Mouse (Mus musculus): ENCODE data around the gene Schip1. TPM values are rescaled to one million over a fixed set of nuclear protein-coding genes. Genes with fewer than 3 reads are reported as not detected.
A peak's percentile ranks its signal among the peaks of the same experiment; 100 is the strongest.

Gene Schip1
- polyA plus RNA-seq, 1 experiment from 2014 or later, result 27.6 TPM

DNA sequence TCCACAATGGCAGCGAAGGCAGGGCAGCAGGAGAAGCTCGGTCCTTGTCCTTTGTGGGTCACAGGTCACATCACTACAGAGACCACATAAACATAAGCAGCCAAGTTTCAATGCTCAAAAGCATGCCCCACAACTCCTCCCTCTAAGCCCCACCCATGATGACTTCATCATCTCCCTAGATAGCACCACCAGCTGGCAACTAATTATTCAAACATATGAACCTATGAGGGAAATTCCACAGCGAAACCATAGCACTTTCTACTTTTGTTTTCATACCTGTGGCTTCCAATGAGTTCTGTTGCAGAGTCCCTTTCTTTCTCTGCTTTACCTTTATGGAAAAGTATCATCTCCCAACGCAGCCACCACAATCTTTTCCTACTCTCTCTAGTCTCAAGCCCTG lies 270.9 kb downstream of the Schip1 start:
- Histone ChIP-seq H3K27ac (replicated peaks) (no peak overlapping the region), H3K4me1 (replicated peaks; ENCODE audit: control insufficient read depth, insufficient read depth) (no peaks in the 10 kb centered on the region), H3K9ac (ENCODE audit: low read length) (no peak overlapping the region), H3K27me3 (ENCODE audit: control insufficient read depth, insufficient read depth, low read length) (no peaks in the 10 kb centered on the region), H3K4me3 (ENCODE audit: low read depth, low read length) (no peak overlapping the region), H3K9me3 (ENCODE audit: control insufficient read depth, low read length) (no peaks in the 10 kb centered on the region), H3K36me3 (ENCODE audit: control insufficient read depth, insufficient read depth, low read length) (no peaks in the 10 kb centered on the region), H3K4me2 (replicated peaks; ENCODE audit: low read depth) (no peak overlapping the region)
- 90% methylated on average over 4 of the region's 4 CpGs for WGBS
- ATAC-seq (ENCODE audit: low FRiP score, low TSS enrichment) (no peak), DNase-seq (ENCODE audit: low spot score) (no peak)
- TF ChIP-seq CTCF (IDR thresholded peaks at IDR 0.05; ENCODE audit: low read depth) (no peak), EP300 (optimal IDR thresholded peaks at IDR 0.05) (no peak)

DNA sequence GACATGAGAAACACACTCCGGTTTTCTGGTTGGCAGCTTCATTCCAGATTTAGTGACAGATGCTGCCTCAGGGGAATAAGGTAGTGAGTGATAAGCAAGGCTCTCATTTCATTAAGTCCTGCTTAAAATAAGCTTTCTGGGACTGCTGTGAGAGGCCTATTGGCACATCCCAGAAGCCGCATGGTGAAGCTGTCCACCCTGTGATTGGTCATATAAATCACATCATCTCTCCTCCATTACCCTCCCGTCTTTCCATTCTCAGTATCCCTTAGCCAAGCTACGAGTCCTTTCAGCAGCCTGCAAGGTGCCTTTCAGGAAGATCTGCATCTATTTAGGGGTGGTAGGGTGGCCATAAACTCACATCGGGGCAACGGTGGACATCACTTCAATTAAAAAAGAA lies 286.0 kb downstream of the Schip1 start:
- Histone ChIP-seq H3K4me3 (ENCODE audit: low read depth, low read length) (no peak overlapping the region), H3K9ac (ENCODE audit: low read length) (no peak overlapping the region), H3K9me3 (ENCODE audit: control insufficient read depth, low read length) (no peaks in the 10 kb centered on the region), H3K4me1 (replicated peaks; ENCODE audit: control insufficient read depth, insufficient read depth) (no peaks in the 10 kb centered on the region), H3K36me3 (ENCODE audit: control insufficient read depth, insufficient read depth, low read length) (no peaks in the 10 kb centered on the region), H3K4me2 (replicated peaks; ENCODE audit: low read depth) (no peak overlapping the region), H3K27me3 (ENCODE audit: control insufficient read depth, insufficient read depth, low read length) (no peaks in the 10 kb centered on the region), H3K27ac (replicated peaks) (no peak overlapping the region)
- TF ChIP-seq EP300 (optimal IDR thresholded peaks at IDR 0.05) (no peak), CTCF (IDR thresholded peaks at IDR 0.05; ENCODE audit: low read depth) (no peak)
- ATAC-seq (ENCODE audit: low FRiP score, low TSS enrichment), result no peak
- DNase-seq (ENCODE audit: low spot score), result no peak
- 84% methylated on average over 6 of the region's 6 CpGs for WGBS

DNA sequence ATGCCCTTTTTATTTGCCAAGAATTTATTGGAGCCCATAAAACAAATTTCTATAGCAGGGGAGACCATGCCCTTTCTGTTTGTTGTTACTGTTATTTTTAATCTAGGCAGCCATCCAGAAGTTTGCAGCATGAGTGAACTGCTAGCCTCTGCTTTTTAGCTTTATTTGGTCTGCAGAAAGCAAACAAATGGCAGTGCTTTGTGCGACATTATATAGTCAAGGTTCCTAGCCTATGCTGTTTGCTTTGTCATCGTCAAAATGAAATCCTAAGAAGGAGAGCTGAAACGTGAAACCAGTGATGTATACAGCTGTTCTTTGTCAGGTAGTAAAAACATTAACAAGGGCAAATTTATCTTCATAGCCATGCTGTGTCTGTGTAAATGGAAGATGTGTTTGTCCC lies 286.9 kb downstream of the Schip1 start:
- no peak for DNase-seq (ENCODE audit: low spot score)
- Histone ChIP-seq H3K4me2 (replicated peaks; ENCODE audit: low read depth) (no peak overlapping the region), H3K4me3 (ENCODE audit: low read depth, low read length) (no peak overlapping the region), H3K9me3 (ENCODE audit: control insufficient read depth, low read length) (no peaks in the 10 kb centered on the region), H3K4me1 (replicated peaks; ENCODE audit: control insufficient read depth, insufficient read depth) (no peaks in the 10 kb centered on the region), H3K36me3 (ENCODE audit: control insufficient read depth, insufficient read depth, low read length) (no peaks in the 10 kb centered on the region), H3K9ac (ENCODE audit: low read length) (no peak overlapping the region), H3K27ac (replicated peaks) (no peak overlapping the region), H3K27me3 (ENCODE audit: control insufficient read depth, insufficient read depth, low read length) (no peaks in the 10 kb centered on the region)
- TF ChIP-seq EP300 (optimal IDR thresholded peaks at IDR 0.05) (no peak), CTCF (IDR thresholded peaks at IDR 0.05; ENCODE audit: low read depth) (no peak)
- WGBS, result 8% methylated on average over 3 of the region's 3 CpGs
- ATAC-seq (ENCODE audit: low FRiP score, low TSS enrichment), result no peak

DNA sequence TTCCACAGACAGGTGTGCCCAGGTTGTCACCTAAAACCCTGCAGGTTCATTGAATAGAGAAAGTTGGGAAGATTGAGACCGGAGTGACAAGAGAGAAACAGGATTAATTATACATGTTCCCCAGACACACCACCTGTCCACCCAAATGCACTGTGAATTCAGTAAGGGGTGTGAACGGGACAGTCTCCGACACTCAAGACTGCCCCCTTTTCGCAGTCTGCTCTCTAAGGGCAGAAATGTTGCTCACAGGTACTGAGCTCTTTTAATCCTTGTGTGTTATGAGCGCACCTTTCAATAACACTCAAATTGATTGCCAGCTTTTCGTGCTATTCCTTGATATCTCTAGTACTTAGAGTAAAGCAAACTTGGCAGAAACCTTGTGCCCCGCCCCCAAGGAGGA lies 288.4 kb downstream of the Schip1 start:
- Histone ChIP-seq H3K9me3 (ENCODE audit: control insufficient read depth, low read length) (no peaks in the 10 kb centered on the region), H3K27me3 (ENCODE audit: control insufficient read depth, insufficient read depth, low read length) (no peaks in the 10 kb centered on the region), H3K4me3 (ENCODE audit: low read depth, low read length) (no peak overlapping the region), H3K36me3 (ENCODE audit: control insufficient read depth, insufficient read depth, low read length) (no peaks in the 10 kb centered on the region), H3K9ac (ENCODE audit: low read length) (no peak overlapping the region), H3K27ac (replicated peaks) (no peak overlapping the region), H3K4me2 (replicated peaks; ENCODE audit: low read depth) (no peak overlapping the region), H3K4me1 (replicated peaks; ENCODE audit: control insufficient read depth, insufficient read depth) (no peaks in the 10 kb centered on the region)
- 76% methylated on average over 7 of the region's 7 CpGs for WGBS
- ATAC-seq (ENCODE audit: low FRiP score, low TSS enrichment), result no peak
- no peak for DNase-seq (ENCODE audit: low spot score)
- TF ChIP-seq CTCF (IDR thresholded peaks at IDR 0.05; ENCODE audit: low read depth) (no peak), EP300 (optimal IDR thresholded peaks at IDR 0.05) (no peak)

DNA sequence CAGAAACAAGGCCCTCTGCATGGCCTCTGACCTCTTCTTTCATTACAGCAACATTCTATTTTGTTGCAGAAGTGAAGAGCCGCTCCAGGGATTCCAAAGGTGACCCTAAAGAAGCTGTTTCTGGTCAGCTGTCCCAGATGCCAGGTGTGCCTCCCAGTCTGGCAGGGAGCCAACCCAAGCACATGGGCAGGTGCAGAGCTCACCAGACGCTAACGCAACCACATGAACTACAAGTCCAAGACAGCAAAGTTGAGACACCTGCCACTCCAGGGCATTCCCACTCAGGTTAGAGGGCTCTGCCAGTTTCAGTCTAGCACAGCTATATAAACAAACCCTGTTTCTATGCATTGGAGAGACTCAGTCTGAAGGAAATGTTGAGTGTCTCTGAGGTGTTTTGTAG lies 288.9 kb downstream of the Schip1 start:
- TF ChIP-seq CTCF (IDR thresholded peaks at IDR 0.05; ENCODE audit: low read depth) (no peak), EP300 (optimal IDR thresholded peaks at IDR 0.05) (no peak)
- Histone ChIP-seq H3K4me3 (ENCODE audit: low read depth, low read length) (no peak overlapping the region), H3K9ac (ENCODE audit: low read length) (no peak overlapping the region), H3K9me3 (ENCODE audit: control insufficient read depth, low read length) (no peaks in the 10 kb centered on the region), H3K27ac (replicated peaks) (no peak overlapping the region), H3K36me3 (ENCODE audit: control insufficient read depth, insufficient read depth, low read length) (no peaks in the 10 kb centered on the region), H3K27me3 (ENCODE audit: control insufficient read depth, insufficient read depth, low read length) (no peaks in the 10 kb centered on the region), H3K4me2 (replicated peaks; ENCODE audit: low read depth) (no peak overlapping the region), H3K4me1 (replicated peaks; ENCODE audit: control insufficient read depth, insufficient read depth) (no peaks in the 10 kb centered on the region)
- ATAC-seq (ENCODE audit: low FRiP score, low TSS enrichment), result no peak
- peak; percentile 39 for DNase-seq (ENCODE audit: low spot score)
- WGBS, result 45% methylated on average over 3 of the region's 3 CpGs

DNA sequence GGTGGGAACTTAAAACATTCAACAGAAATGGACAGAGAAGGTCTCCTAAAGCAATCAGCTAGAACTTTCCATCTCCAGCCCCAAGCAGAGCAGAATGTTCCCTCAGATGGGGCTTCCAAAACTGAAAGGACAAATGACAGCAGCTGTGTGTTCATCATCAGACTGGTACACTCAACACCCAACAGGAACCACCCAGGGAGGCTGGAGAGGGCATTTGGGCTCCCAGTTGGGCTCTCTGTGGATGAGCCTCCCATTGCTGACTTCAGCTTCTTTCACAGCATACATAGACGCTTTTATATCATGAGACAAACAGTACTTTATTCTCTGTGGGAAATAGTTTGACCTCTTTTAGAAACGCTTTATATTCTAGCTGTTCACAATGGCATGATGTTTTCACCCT lies 291.9 kb downstream of the Schip1 start:
- H3K9me3 ChIP-seq (ENCODE audit: control insufficient read depth, low read length), result no peaks in the 10 kb centered on the region
- H3K4me1 ChIP-seq (replicated peaks; ENCODE audit: control insufficient read depth, insufficient read depth), result no peaks in the 10 kb centered on the region
- no peaks in the 10 kb centered on the region for H3K27me3 ChIP-seq (ENCODE audit: control insufficient read depth, insufficient read depth, low read length)
- 74% methylated on average over 2 of the region's 2 CpGs for WGBS
- no peak overlapping the region for H3K27ac ChIP-seq (replicated peaks)
- ATAC-seq (ENCODE audit: low FRiP score, low TSS enrichment) (no peak), DNase-seq (ENCODE audit: low spot score) (no peak)
- no peak overlapping the region for H3K9ac ChIP-seq (ENCODE audit: low read length)
- H3K4me2 ChIP-seq (replicated peaks; ENCODE audit: low read depth), result no peak overlapping the region
- H3K4me3 ChIP-seq (ENCODE audit: low read depth, low read length), result no peak overlapping the region
- TF ChIP-seq EP300 (optimal IDR thresholded peaks at IDR 0.05), result no peak
- TF ChIP-seq CTCF (IDR thresholded peaks at IDR 0.05; ENCODE audit: low read depth), result no peak
- H3K36me3 ChIP-seq (ENCODE audit: control insufficient read depth, insufficient read depth, low read length), result no peaks in the 10 kb centered on the region

Data from stomach, postnatal 0 days (tissue).